Mouse (Mus musculus) lung, embryonic 15.5 days (tissue): Measurements from ENCODE around the gene Hrh3. TPM values are rescaled to one million over a fixed set of nuclear protein-coding genes. Genes with fewer than 3 reads are reported as not detected.
A peak's percentile ranks its signal among the peaks of the same experiment; 100 is the strongest.

Experiments
- ATAC-seq: fragments of 200-750 bp; cut with Nextera tagmentation; 2 replicates; pipeline ENCODE4 v1.8.0; 2017; ENCODE audit warnings: moderate number of reproducible peaks, borderline replicate concordance; ENCODE audit not compliant: low FRiP score, low TSS enrichment; ENCODE audit errors: extremely low read depth
- H3K27ac ChIP-seq: fragments of 300-500 bp; sonication (generic); 2 replicates; pipeline ENCODE4 v1.5.1; 2015; ENCODE audit warnings: moderate library complexity, mild to moderate bottlenecking, inconsistent platforms
- H3K27me3 ChIP-seq: fragments of 300-500 bp; sonication (generic); 2 replicates; pipeline ENCODE4 v1.6.1; 2015; ENCODE audit warnings: inconsistent platforms
- H3K36me3 ChIP-seq: fragments of 300-500 bp; sonication (generic); 2 replicates; pipeline ENCODE4 v1.6.1; 2015; ENCODE audit warnings: inconsistent platforms
- H3K4me1 ChIP-seq: fragments of 300-500 bp; sonication (generic); 2 replicates; pipeline ENCODE4 v1.6.1; 2015; ENCODE audit warnings: inconsistent platforms
- H3K4me2 ChIP-seq: fragments of 300-500 bp; sonication (generic); 2 replicates; pipeline ENCODE4 v1.6.1; 2015; ENCODE audit warnings: inconsistent platforms, mild to moderate bottlenecking, moderate library complexity
- H3K4me3 ChIP-seq: fragments of 300-500 bp; sonication (generic); 2 replicates; pipeline ENCODE4 v1.5.1; 2015; ENCODE audit warnings: mild to moderate bottlenecking, inconsistent platforms
- H3K9ac ChIP-seq: fragments of 300-500 bp; sonication (generic); 2 replicates; pipeline ENCODE4 v1.6.1; 2015; ENCODE audit warnings: inconsistent platforms
- H3K9me3 ChIP-seq: fragments of 300-500 bp; sonication (generic); 2 replicates; pipeline ENCODE4 v1.6.1; 2016; ENCODE audit warnings: inconsistent platforms
- WGBS: fragments of 180-500 bp; shearing (Covaris S2); methylation state at CpG from one replicate; pipeline ENCODE4 v1.1.7; 2015; 5-methylcytosine and 5-hydroxymethylcytosine counted together
- polyA plus RNA-seq: library from polyadenylated mRNA; unstranded; fragments of >200 nt; fragmentation: Nextera tagmentation; extraction: Ambion mirVana; gene quantifications from 2 replicates; pipeline ENCODE4 v1.2.1, GENCODE M21; 2015

Gene Hrh3
- polyA plus RNA-seq, 1 experiment from 2014 or later: not detected

DNA sequence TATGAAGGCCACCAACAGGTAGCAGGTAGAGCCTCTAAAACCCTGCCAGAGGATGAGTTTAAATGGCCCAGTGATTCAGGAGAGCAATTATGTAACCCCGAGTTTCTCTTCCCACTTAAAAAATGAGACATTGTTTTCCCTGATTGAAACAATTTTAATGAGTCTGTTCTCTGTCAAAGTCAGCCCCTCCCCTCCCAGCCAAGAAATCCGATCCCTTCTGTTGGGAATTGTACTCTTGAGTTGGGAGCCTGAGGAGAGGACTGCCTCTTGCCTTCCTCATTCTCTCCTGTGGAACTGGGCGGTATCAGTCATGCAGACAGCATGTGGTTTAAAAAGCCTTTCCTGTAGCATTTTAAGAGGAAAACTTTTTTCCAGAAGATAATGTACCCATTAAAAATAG, 19.7 kb downstream of the Hrh3 start:
- Histone ChIP-seq H3K9ac (no peak overlapping the region), H3K27me3 (no peaks in the 10 kb centered on the region), H3K4me1 (no peaks in the 10 kb centered on the region), H3K9me3 (no peaks in the 10 kb centered on the region), H3K4me2 (no peak overlapping the region), H3K27ac (no peak overlapping the region), H3K36me3 (no peaks in the 10 kb centered on the region; the same call in 1 of the 2 replicates), H3K4me3 (no peak overlapping the region)
- WGBS: 36% methylated on average over 3 of the region's 3 CpGs
- ATAC-seq: no peak

DNA sequence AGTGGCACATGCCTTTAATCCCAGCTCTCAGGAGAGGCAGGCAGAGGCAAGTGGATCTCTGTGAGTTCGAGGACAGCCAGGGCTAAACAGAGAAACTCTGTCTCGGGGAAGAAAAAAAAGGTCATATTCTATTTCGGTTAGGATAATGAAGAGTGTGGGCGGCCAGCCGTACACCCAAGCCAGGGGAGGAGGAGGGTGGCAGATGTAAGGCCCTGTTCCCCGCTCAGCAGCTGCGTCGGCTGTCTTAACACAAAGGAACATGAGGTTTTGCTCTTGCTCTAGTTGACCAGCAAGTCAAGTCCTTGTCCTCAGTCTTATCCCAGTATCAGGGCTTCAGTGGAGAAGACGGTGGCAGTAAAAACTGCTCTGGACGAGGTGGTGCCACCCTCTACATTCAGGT, 21.2 kb downstream of the Hrh3 start:
- H3K9ac ChIP-seq: no peak overlapping the region

DNA sequence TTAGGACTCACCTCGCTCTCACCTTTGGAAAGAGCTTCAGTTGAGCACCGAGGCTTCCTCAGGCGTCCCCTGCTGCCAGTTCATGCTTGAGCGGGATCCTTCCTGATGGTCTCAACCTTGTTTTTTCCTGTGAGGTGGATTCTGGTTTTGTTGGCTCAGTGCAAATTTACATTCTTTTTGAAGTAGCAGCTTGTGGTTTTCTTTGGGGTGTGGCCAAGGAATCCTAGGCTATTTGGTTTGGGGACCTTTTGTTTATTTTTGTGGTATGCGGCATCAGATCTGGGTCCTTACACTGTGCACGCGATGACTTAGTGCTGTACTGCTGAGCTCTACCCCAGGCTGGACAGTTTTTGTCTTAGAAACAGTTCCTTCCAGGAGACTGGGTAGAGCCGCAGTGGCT, 23.6 kb downstream of the Hrh3 start:
- no peaks in the 10 kb centered on the region for H3K27me3 ChIP-seq
- H3K4me1 ChIP-seq: no peaks in the 10 kb centered on the region
- H3K4me2 ChIP-seq: no peak overlapping the region
- peaks cover 4% of the 10 kb centered on the region; the same call in 1 of the 2 replicates for H3K36me3 ChIP-seq
- 62% methylated on average over 8 of the region's 8 CpGs for WGBS
- no peaks in the 10 kb centered on the region for H3K9me3 ChIP-seq
- H3K9ac ChIP-seq: no peak overlapping the region
- H3K4me3 ChIP-seq: no peak overlapping the region
- ATAC-seq: no peak
- H3K27ac ChIP-seq: no peak overlapping the region

More for the DNA sequence above, 21.2 kb downstream of the Hrh3 start:
- Histone ChIP-seq H3K27me3 (no peaks in the 10 kb centered on the region), H3K4me2 (no peak overlapping the region), H3K36me3 (no peaks in the 10 kb centered on the region; the same call in 1 of the 2 replicates), H3K27ac (no peak overlapping the region), H3K4me1 (no peaks in the 10 kb centered on the region), H3K4me3 (no peak overlapping the region), H3K9me3 (no peaks in the 10 kb centered on the region)
- 87% methylated on average over 10 of the region's 10 CpGs for WGBS
- no peak for ATAC-seq

DNA sequence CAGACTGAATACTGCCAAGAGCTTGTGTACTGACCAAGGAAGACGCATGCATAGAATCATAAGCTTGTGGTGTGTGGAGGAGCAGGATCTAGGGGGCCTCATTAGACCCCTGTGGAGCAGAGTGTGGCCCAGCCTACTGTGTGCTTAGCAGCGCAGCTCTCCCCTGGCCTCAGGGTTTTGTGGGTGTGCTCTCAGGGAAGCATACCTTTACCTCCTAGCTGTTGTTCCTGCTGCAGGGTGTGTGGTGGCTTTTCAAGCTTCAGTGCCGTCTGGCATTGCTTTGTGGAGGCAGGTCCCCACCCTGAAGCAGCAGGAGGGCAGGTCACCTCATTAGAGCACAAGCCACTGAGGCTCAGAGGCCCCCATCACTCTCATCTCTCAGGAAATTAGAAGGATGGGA, 26.7 kb downstream of the Hrh3 start:
- Histone ChIP-seq H3K27ac (no peak overlapping the region), H3K27me3 (no peaks in the 10 kb centered on the region), H3K36me3 (peaks cover 12% of the 10 kb centered on the region; the same call in 1 of the 2 replicates), H3K4me2 (no peak overlapping the region), H3K4me3 (no peak overlapping the region), H3K9ac (no peak overlapping the region), H3K4me1 (no peaks in the 10 kb centered on the region), H3K9me3 (no peaks in the 10 kb centered on the region)
- no peak for ATAC-seq
- WGBS: 73% methylated on average over 3 of the region's 3 CpGs

DNA sequence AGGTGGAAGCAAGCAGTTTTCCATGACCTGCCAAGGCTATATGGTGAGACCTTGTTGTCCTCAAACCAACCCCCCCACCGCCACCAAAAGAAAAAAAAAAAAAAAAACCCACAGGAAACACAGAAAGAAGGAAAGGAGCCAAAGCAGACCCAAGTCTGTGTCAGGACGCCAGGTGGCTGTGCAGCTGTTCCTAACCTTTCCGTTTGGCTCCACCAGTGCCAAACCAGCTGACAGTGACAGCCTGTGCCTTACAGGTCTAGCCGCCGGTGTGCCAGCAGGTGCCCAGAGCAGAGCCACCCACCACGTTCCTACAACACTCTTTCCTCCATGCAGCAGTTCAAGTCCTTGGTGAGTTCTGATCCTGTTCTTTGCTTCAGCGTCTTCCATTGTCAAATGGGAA, 31.4 kb downstream of the Hrh3 start:
- H3K4me2 ChIP-seq: no peak overlapping the region
- no peaks in the 10 kb centered on the region for H3K27me3 ChIP-seq
- no peaks in the 10 kb centered on the region for H3K9me3 ChIP-seq
- H3K4me3 ChIP-seq: no peak overlapping the region
- H3K27ac ChIP-seq: no peak overlapping the region
- no peak for ATAC-seq
- peaks cover 12% of the 10 kb centered on the region; the same call in 1 of the 2 replicates for H3K36me3 ChIP-seq
- H3K4me1 ChIP-seq: peaks cover 12% of the 10 kb centered on the region
- WGBS: 92% methylated on average over 7 of the region's 7 CpGs
- H3K9ac ChIP-seq: no peak overlapping the region

DNA sequence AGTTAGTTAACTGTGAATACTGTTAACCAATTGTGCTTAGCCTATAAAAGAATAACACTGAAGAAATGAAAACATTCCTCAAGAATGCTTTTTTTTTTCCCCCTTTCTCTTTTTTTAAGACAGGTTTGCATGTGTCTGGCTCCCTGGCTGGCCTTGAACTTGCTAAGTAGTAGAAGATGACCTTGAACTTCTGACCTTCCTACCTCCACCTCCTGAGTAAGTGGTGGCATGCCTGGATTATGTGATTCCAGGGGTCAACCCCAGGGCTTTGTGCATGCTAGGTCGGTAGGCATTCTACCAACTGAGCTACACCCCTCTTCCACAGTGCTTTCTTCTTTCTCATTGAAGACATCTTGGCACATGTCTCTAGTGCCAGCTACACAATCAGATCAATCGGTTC, 32.6 kb downstream of the Hrh3 start:
- Histone ChIP-seq H3K36me3 (peaks cover 11% of the 10 kb centered on the region; the same call in 1 of the 2 replicates), H3K4me1 (peaks cover 12% of the 10 kb centered on the region), H3K4me2 (peak overlapping the region; percentile 91; the same call in 1 of the 2 replicates), H3K9me3 (no peaks in the 10 kb centered on the region), H3K27me3 (no peaks in the 10 kb centered on the region), H3K9ac (no peak overlapping the region), H3K4me3 (no peak overlapping the region; the same call in 1 of the 2 replicates), H3K27ac (no peak overlapping the region)
- 69% methylated on average over 2 of the region's 2 CpGs for WGBS
- no peak for ATAC-seq

DNA sequence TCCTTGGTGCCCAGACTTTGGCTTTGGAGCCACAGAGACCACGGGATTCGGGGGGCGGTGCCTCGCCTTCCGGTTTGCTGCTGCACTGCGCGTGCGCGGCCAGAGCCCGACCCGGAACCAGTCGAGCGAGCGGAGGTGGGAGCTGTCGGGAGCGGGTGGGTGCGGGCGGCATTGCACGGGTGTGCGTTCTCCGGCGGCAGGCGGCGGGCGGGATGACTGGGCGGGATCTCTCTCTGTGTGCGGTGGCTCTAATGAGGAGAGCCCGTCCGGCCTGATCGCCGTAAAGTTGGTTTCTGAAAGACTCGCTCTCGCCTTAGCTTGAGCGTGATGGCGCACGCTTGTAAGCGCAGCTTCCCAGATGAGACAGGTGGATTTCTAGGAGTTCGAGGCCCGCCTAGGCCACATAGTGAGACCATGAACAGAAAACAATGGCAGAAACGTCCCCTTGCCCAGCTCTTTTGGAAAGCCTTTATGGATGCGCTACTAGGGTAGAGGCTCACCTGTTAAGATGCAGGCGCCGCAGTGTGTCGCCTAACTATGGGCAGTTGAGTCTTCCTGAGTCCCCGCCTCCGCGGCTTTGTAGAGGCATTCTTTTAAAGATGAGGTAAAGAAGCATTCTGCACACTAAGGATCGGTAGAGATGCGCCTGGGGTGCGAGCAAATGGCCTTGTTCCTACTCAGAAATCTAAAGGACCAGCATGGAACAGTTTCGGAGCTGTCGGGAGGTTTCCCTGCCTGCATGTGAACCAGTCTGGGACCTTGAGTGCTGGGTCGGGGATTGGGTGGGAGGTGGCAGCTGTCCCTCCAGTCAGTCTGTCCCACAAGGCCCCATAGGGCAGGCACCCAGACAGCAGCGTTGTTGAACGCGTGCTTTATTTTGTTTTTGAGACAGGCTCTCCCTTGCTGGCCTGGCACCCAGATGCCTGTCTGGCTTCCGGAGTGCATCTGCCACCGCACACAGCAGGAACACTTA, 33.5 kb downstream of the Hrh3 start, which contains the start of gene Mtg2:
TSS of gene Mtg2 (plus strand) at position 108 of the 973 bp plus-strand sequence.
- Histone ChIP-seq H3K9me3 (no peaks in the 10 kb centered on the region), H3K27ac (peak within 1 kb of the TSS; percentile 74), H3K27me3 (no peaks in the 10 kb centered on the region), H3K4me1 (peaks cover 12% of the 10 kb centered on the region), H3K9ac (peak within 1 kb of the TSS; percentile 79), H3K4me3 (peak within 1 kb of the TSS; percentile 84), H3K36me3 (peaks cover 11% of the 10 kb centered on the region; the same call in 1 of the 2 replicates), H3K4me2 (peak within 1 kb of the TSS; percentile 91)
- peak; percentile 96 for ATAC-seq
- 5% methylated on average over 58 of the region's 58 CpGs for WGBS

DNA sequence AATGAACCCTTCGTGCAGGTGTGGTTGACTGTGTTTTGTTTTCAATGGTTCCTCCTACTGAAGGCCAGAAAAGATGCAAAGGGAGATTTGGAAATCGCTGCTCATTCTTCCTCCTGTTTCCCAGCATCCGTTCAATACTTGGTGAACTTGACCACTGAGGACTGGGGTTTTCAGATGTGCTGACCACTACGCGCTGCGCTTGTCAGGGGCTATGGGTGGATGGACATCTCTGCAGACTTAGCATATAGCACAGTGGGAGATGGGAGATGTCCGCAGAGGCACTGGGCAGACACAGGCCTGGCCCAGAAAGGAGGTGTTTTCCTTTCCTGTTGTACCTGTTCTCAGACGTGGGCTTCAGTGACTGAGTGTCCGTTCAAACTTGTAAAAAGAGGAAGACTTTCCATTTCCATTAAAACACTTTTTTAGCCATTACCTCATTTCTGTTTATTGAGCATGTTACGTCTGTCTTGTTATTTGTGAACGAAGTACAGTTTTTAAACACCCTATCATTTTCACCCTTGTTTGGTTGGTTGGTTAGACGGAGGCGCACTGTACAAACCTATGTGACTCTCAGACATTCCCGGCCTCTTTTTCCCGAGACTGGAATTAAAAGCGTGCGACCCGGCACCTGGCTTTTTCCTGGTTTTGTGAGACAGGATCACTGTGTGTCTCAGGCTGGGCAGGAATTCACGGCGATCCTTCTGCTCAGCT, 34.4 kb downstream of the Hrh3 start:
- Histone ChIP-seq H3K9ac (peak overlapping the region; percentile 79), H3K4me3 (peak overlapping the region; percentile 84), H3K36me3 (peaks cover 11% of the 10 kb centered on the region; the same call in 1 of the 2 replicates), H3K27me3 (no peaks in the 10 kb centered on the region), H3K27ac (peak overlapping the region; percentile 74), H3K4me1 (peaks cover 12% of the 10 kb centered on the region), H3K9me3 (no peaks in the 10 kb centered on the region), H3K4me2 (peak overlapping the region; percentile 91)
- peak; percentile 58 for ATAC-seq
- WGBS: 32% methylated on average over 20 of the region's 20 CpGs

DNA sequence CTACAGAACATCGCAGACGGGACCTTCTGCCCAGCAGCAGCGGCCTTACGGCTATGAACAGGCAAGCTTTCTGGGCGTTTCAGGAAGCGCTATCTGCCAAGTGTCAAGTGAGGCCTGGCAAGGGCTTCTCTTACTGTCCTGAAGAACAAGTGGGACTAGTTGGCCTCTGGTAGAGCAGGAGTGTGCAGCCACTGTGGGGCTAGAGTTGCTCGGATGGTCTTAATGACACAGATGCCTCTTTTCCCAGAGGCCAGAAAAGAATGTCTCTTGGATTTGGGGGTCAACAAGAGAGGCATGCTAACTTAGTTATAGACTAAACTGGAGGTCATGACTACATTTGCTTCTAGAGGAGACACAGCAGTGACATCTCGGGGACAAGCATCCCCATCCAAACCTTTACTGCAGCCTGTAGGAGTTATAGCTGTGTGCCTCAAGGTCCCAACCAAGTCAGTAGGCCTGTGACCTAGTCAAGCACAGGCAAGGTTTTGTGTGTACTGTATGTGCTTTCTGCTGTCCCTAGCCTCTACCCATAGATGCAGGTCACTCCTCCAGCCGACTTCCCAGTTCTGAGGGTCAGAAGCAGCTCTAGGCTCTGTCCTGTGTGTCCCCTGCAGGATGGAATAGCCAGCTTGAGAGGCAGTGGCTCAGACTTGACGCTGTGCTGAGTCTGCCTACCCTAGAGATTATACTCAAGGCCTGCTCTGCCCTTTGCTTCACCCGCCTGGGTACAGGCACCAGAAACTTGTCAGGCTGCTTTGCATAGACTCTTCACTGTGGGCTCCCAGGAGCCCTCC, 40.8 kb downstream of the Hrh3 start:
- Histone ChIP-seq H3K4me2 (no peak overlapping the region), H3K9ac (no peak overlapping the region), H3K27ac (no peak overlapping the region), H3K27me3 (no peaks in the 10 kb centered on the region), H3K4me3 (no peak overlapping the region), H3K4me1 (no peaks in the 10 kb centered on the region), H3K9me3 (no peaks in the 10 kb centered on the region), H3K36me3 (peaks cover 39% of the 10 kb centered on the region)
- ATAC-seq: no peak
- WGBS: 90% methylated on average over 11 of the region's 11 CpGs

DNA sequence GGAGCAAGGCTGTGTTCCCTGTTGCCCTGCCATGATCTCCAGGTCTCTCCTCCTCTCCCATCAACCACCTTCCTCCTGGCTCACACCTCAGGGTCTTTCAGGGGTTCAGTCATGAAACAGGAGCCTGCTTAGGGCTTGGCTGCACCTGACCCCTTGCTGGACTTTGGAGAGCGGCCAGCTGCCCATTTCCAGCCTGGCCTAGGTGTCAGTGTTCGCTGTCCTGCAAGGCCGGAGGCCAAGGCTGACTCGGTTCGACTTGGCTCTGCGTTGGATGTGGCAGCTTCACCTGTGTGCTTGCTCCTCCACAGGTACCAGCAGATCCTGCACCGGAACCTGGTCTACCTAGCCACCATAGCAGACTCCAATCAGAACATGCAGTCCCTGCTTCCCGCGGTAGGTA, 51.3 kb downstream of the Hrh3 start:
- no peak overlapping the region for H3K27ac ChIP-seq
- H3K9ac ChIP-seq: no peak overlapping the region
- H3K27me3 ChIP-seq: no peaks in the 10 kb centered on the region
- peaks cover 26% of the 10 kb centered on the region for H3K36me3 ChIP-seq
- no peak for ATAC-seq
- no peaks in the 10 kb centered on the region for H3K9me3 ChIP-seq
- H3K4me2 ChIP-seq: no peak overlapping the region
- H3K4me1 ChIP-seq: no peaks in the 10 kb centered on the region
- 95% methylated on average over 9 of the region's 9 CpGs for WGBS
- H3K4me3 ChIP-seq: no peak overlapping the region

DNA sequence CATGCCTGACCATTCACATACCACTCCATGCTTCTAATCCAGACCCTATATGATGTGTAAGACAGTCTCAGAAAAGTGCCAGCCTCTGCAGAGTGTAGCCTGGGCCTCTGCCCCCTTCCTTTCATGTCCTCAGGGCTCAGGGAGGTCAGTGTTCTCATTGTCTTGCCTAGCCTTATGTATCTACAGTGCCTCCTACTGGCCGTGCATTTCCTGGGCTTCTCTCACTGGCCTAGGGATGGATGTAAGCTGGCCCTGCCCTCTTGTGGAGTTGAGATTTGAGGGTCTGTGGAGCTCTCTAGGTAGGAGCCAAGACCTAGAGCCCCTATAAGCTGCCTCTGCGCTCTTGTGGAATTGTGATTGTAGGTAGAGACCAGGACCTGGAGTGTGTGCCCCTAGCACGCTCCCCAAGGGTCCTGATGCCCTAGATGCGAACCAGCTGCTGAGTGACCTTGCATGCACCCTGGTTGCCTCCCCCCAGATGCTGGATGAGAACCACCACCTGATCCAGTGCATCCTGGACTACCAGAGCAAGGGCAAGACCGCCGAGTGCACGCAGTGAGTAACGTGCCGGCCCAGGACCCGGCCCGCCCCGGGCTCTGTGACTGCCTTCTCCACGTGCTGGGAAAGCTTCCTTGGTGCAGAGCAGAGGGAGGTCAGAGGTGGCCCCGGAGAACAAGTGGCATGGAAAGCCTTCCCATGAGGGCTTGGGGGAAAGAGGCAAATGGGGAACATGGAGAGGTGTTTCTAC, 52.1 kb downstream of the Hrh3 start:
- 90% methylated on average over 14 of the region's 14 CpGs for WGBS

More for the DNA sequence above, 52.1 kb downstream of the Hrh3 start:
- Histone ChIP-seq H3K4me3 (no peak overlapping the region), H3K27me3 (no peaks in the 10 kb centered on the region), H3K4me1 (no peaks in the 10 kb centered on the region), H3K36me3 (peaks cover 19% of the 10 kb centered on the region), H3K9ac (no peak overlapping the region), H3K4me2 (no peak overlapping the region), H3K27ac (no peak overlapping the region), H3K9me3 (no peaks in the 10 kb centered on the region)
- ATAC-seq: no peak
